Mouse (Mus musculus) kidney, adult 9 months (tissue): Measurements from ENCODE around the gene Tmem259.
"Not testable (repeated sequence)": the region's sequence is repeated elsewhere in the genome, so short reads cannot be mapped to it uniquely, and the experiment has no call there.

Experiments used
- DNase-seq: peaks from one replicate; pipeline ENCODE4 v3.0.0; 2022

Tmem259 gene

DNA sequence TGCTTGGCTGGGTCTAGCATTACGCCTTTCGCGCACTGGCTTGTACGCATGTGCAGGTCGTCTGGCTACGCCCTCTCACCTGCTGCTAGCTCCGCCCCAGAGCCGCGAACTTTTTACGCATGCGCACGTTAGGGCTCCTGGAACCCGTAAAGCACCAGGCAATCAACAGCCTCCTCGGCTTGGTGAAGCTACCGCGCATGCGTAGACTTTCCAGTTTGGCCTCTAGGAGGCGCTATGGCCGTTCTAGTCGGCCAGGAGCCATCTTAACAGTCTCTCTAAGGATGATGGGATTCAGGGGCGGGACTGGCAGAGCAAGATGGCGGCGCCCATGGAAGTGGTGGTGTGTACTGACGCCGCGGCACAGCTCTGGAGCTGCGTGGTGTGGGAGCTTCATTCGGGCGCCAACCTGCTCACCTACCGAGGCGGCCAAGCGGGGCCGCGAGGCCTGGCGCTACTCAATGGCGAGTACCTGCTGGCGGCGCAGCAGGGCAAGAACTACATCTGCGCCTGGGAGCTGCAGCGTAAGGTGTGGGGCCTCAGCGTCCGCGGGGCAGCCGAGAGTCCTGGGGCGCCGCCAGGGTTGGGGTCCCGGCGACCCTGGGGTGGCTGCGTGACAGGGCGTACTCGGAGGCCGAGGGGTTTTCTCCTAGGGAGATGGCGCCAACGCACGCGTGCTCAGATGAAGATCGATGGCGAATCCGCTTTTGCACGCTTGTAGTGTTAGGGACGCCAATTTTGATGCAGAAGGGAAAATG is 24.1 kb downstream of the Tmem259 start, which contains the start of gene Wdr18:
Gene Wdr18, plus strand, starts transcription at position 306 of the 755 bp plus-strand sequence.
- DNase-seq, result peak; percentile 100

- DNase-seq, result not testable (repeated sequence)
Observed at GRCm38 (mm10) chr10:79959412-79959811, 24.7 kb downstream of the Tmem259 start.

DNA sequence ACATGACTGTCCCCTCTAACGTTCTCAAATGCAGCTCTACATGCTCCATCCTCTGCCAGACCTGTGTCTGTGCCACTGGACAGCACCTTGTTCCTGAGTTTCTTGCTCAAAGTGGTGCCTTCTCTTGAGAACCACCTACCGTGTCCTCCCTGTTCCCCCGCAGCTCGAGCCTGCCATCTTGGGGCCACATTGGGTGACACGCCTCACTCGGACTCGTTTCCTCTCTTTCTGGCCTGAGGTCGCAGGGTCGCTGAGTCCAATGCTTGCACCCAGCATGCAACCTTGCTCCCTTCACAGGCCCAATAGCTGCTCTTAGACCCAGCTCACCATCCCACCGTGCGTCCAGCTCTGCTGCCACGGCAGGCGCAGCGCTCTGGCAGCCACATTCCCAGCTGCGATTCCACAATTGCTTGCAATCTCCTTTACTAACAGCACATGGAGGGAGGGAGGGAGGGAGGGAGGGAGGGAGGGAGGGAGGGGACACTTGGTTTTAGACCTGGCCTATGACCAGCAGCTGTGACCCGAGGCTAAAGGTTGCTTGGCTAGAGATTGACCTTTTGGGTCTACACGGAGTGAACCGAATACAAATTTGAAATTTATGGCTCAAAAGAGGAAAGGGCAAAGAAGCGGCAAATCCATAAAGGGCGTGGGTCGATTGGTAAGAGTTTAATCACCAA is 25.9 kb downstream of the Tmem259 start:
- peak; percentile 93 for DNase-seq

DNA sequence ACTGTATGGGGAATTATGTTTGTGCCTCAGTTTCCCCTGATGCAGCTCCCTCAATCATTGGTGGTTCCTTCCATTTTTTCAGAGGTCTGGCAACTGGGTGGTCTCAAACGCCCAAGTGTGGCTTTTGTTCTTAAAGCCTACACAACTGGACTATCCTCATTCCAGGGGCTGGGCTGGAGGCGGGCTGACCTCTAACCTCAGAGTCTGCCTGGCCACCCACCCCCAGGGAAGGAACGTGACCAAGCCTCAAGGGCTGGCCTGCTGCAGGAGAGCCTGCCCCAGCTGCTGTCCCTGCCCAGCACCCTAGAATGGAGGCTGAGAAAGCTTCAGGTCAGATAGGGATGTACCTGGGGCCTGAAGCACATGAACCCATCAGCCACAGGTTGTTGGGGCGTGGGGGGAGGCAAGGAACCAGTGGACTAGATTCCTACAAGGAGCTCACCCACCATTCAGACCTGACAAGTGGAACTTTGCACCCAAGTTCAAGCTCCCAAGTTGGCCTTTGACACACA is 27.4 kb downstream of the Tmem259 start:
- no peak for DNase-seq

DNA sequence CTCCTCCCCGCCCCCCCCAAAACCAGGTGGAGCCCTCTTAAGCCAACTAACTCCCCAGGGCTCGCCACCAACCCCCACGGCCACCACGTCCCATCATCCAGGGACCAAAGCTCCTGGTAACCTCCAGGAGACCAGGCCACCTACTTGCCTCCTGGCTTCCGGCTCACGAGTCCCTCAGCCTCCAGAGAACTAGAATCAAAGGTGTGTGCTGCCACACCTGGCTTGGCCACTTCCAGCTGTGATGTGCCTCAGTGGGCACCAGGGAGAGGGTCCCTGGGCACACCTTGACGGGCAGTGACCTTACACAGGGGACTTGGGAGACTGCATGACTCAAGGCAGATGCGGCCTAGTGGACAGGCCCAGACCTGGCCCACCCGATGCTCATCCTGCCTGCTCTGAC is 28.4 kb downstream of the Tmem259 start:
- no peak for DNase-seq

- peak; percentile 63 for DNase-seq
Observed at GRCm38 (mm10) chr10:79953946-79954345, 30.2 kb downstream of the Tmem259 start.

GRCm38 (mm10) chr10:79950661-79951060 is 33.5 kb downstream of the Tmem259 start:
- DNase-seq, result no peak

GRCm38 (mm10) chr10:79949873-79950272 is 34.3 kb downstream of the Tmem259 start:
- DNase-seq, result peak; percentile 77

GRCm38 (mm10) chr10:79947502-79947901 is 36.6 kb downstream of the Tmem259 start:
- no peak for DNase-seq

GRCm38 (mm10) chr10:79946752-79947322 is 37.3 kb downstream of the Tmem259 start:
- DNase-seq, result no peak

GRCm38 (mm10) chr10:79945507-79946234 is 38.5 kb downstream of the Tmem259 start:
- DNase-seq, result peak; percentile 75

- DNase-seq, result no peak
Observed at GRCm38 (mm10) chr10:79943471-79943901, 40.6 kb downstream of the Tmem259 start.

DNA sequence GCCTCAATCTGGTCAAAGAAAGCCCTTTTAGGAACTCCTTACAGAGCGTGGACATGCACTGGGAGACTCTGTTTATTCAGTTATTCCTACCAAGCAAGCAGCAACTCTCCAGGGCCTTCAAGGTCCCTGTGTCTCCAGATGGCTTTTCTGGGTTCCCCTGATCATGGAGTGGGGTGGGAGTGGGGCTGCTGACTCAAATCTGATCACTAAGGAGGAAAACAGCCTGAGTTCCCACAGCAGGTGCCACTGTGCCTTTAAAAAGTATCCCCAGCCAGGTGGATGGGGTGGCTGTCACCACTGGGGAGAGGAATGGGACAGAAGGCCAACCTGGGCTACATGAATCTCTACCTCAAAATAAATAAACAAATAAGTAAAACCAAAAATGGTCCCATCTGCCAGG is 41.1 kb downstream of the Tmem259 start:
- DNase-seq, result no peak

- no peak for DNase-seq
Observed at GRCm38 (mm10) chr10:79940749-79941148, 43.4 kb downstream of the Tmem259 start.

DNA sequence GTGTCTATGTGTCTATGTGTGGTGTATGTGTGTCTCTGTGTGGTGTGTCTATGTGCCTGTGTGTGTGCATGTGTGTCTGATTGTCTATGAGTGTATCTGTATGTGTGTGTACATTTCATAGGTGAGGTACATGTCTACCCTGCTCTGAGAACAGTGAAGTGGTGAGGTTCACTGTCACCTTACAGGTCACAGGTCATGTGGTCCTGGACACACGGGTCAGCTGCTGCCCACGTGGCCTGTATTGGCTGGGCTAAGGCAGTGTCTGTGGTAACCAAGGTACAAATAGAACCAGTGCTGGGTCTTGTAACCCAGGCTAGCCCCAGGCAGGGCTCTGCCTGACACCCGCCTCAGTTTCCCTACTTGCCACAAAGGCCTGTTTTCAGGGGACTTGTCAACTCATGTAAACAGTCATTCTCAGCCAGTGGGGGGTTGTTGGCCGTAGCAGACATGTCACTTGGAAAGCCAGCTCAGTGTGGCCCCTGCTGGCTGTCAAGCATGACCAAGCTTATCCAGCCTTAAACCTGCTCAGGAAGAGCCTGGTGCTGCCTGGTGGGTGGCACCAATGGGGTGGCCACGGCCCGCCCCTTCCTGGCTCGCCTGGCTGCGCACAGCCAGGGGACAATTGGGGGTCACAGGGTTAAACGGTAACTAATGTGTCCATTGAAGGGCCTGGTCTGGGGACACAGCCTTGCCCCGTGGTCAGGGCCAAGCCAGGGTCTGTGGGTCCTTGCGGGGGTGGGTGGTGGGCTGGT is 46.2 kb downstream of the Tmem259 start:
- peak; percentile 72 for DNase-seq

- peak; percentile 80 for DNase-seq
Observed at GRCm38 (mm10) chr10:79936911-79937441, 47.2 kb downstream of the Tmem259 start.

- DNase-seq, result peak; percentile 90
Observed at GRCm38 (mm10) chr10:79936284-79936910, 47.7 kb downstream of the Tmem259 start.

- DNase-seq, result no peak
Observed at GRCm38 (mm10) chr10:79934794-79935569, 49.1 kb downstream of the Tmem259 start.

DNA sequence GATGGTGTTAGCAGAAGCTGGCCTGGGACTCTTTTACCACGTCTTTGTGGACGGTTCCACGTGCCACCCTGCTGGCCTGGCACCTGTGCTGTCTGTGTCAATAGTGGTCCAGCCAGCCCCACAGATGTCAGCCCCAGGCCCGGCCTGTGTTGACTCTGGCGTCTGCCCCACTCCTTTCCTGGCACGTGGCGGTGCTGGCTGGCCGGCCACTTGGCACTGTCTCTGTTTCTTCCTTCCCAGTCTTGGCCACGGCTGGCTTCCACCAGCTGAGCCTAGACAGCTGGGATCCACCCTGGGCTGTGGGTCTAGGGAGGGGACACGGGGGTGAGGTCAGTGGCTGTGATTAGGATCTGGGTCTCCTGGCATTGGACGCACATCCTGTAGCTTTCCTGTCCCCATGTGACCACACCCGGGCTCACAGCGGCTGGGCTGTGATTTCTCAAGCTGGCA is 49.8 kb downstream of the Tmem259 start:
- DNase-seq, result peak; percentile 89

- DNase-seq, result no peak
Observed at GRCm38 (mm10) chr10:79933861-79934260, 50.3 kb downstream of the Tmem259 start.
